Mouse (Mus musculus) G1E (cell line): ENCODE measurements around the gene Hist1h4b. TPM values are rescaled to one million over a fixed set of nuclear protein-coding genes. Genes with fewer than 3 reads are reported as not detected.

Experiments used
- ATAC-seq: 2 replicates; pipeline ENCODE4 v1.8.0; 2016; ENCODE audit warnings: mild to moderate bottlenecking; ENCODE audit not compliant: insufficient number of reproducible peaks, poor library complexity, low FRiP score, severe bottlenecking; ENCODE audit errors: extremely low read depth
- DNase-seq: peaks from one replicate; pipeline ENCODE4 v3.0.0; 2012; ENCODE audit warnings: low spot score
- H3K27me3 ChIP-seq: 2 replicates; pipeline ENCODE4 v1.6.1; 2012; ENCODE audit warnings: mild to moderate bottlenecking, low read length, inconsistent platforms; ENCODE audit not compliant: insufficient read depth
- H3K36me3 ChIP-seq: replicated peaks from 2 replicates; pipeline ENCODE3; 2012; ENCODE audit warnings: mild to moderate bottlenecking, inconsistent platforms
- H3K4me1 ChIP-seq: 2 replicates; pipeline ENCODE4 v1.6.1; 2012; ENCODE audit warnings: low read depth, low read length, inconsistent platforms, mixed read lengths; ENCODE audit not compliant: insufficient read depth
- H3K4me3 ChIP-seq: 2 replicates; pipeline ENCODE4 v1.5.1; 2012; ENCODE audit warnings: low read depth, mild to moderate bottlenecking, inconsistent platforms, low read length, moderate library complexity, mixed read lengths
- H3K9me3 ChIP-seq: replicated peaks from 2 replicates; pipeline ENCODE4 v1.6.1; 2012; ENCODE audit warnings: inconsistent platforms
- CTCF ChIP-seq: IDR thresholded peaks from 2 replicates; pipeline ENCODE4 v1.5.1; 2012; ENCODE audit warnings: low read depth, low read length, inconsistent platforms, mixed read lengths
- GATA1 ChIP-seq: IDR thresholded peaks from 2 replicates; pipeline ENCODE4 v1.6.1; 2012; ENCODE audit warnings: borderline replicate concordance, low read length, inconsistent platforms, mixed read lengths
- GATA2 ChIP-seq: IDR thresholded peaks from 2 replicates; pipeline ENCODE4 v1.6.1; 2012; ENCODE audit warnings: low read depth, low read length, inconsistent platforms, borderline replicate concordance
- POLR2AphosphoS5 ChIP-seq: IDR thresholded peaks from 2 replicates; pipeline ENCODE4 v1.6.1; 2012; ENCODE audit warnings: low read depth, low read length, inconsistent platforms; ENCODE audit not compliant: insufficient replicate concordance
- TAL1 ChIP-seq: conservative IDR thresholded peaks from 2 replicates; pipeline ENCODE4 v1.6.1; 2012; ENCODE audit warnings: low read depth, low read length, inconsistent platforms, mixed read lengths
- polyA plus RNA-seq: library from polyadenylated mRNA; stranded (reverse); fragments of >175 nt; gene quantifications from 2 replicates; pipeline ENCODE4 v1.2.3, GENCODE M21; 2012
- total RNA-seq, 2 experiments: library from RNA; stranded (forward) in 1 of 2; stranded (reverse) in 1 of 2; fragments of 200-1000 nt in 1 of 2; fragments of >200 nt in 1 of 2; fragmentation: Nextera tagmentation in 1 of 2; gene quantifications; 2 replicates each; pipeline ENCODE4 v1.2.3; 2014 to 2017

The Hist1h4b gene
- total and polyA plus RNA-seq, 3 experiments = 6.6 to 2,848 (median 301) TPM

- no peaks in the 10 kb centered on the region for H3K9me3 ChIP-seq
- H3K27me3 ChIP-seq = peaks cover 4% of the 10 kb centered on the region; the same call in 1 of the 2 replicates
- DNase-seq (no peak), ATAC-seq (no peak)
- H3K4me3 ChIP-seq = no peak overlapping the region
- no peaks in the 10 kb centered on the region for H3K36me3 ChIP-seq
- H3K4me1 ChIP-seq = peaks cover 6% of the 10 kb centered on the region
- no peak for TF ChIP-seq GATA1
- no peak for TF ChIP-seq CTCF
Observed at GRCm38 (mm10) chr13:23779025-23779424, 22.2 kb downstream of the Hist1h4b start.

GRCm38 (mm10) chr13:23792520-23792919, 35.7 kb downstream of the Hist1h4b start:
- ATAC-seq (no peak), DNase-seq (no peak)
- no peaks in the 10 kb centered on the region for H3K4me1 ChIP-seq
- no peaks in the 10 kb centered on the region for H3K36me3 ChIP-seq
- no peak for TF ChIP-seq TAL1
- no peak for TF ChIP-seq POLR2AphosphoS5
- TF ChIP-seq CTCF = peak; percentile 50
- no peak overlapping the region for H3K4me3 ChIP-seq
- H3K27me3 ChIP-seq = peaks cover 9% of the 10 kb centered on the region; the same call in 1 of the 2 replicates
- no peaks in the 10 kb centered on the region for H3K9me3 ChIP-seq

GRCm38 (mm10) chr13:23799405-23799804, 42.6 kb downstream of the Hist1h4b start:
- TF ChIP-seq POLR2AphosphoS5 (no peak), GATA1 (no peak), TAL1 (no peak), GATA2 (no peak), CTCF (no peak)
- no peak for ATAC-seq

GRCm38 (mm10) chr13:23804532-23804931, 47.7 kb downstream of the Hist1h4b start:
- DNase-seq (no peak), ATAC-seq (no peak)
- TF ChIP-seq GATA2 (no peak), POLR2AphosphoS5 (no peak), TAL1 (no peak), CTCF (no peak), GATA1 (no peak)
- no peaks in the 10 kb centered on the region for H3K9me3 ChIP-seq
- no peaks in the 10 kb centered on the region for H3K36me3 ChIP-seq
- H3K27me3 ChIP-seq = peaks cover 11% of the 10 kb centered on the region
- no peak overlapping the region for H3K4me3 ChIP-seq
- H3K4me1 ChIP-seq = no peaks in the 10 kb centered on the region

More at GRCm38 (mm10) chr13:23799405-23799804, 42.6 kb downstream of the Hist1h4b start:
- Histone ChIP-seq H3K4me1 (no peaks in the 10 kb centered on the region), H3K27me3 (peaks cover 3% of the 10 kb centered on the region; the same call in 1 of the 2 replicates), H3K9me3 (no peaks in the 10 kb centered on the region), H3K36me3 (no peaks in the 10 kb centered on the region), H3K4me3 (no peak overlapping the region)
- no peak for DNase-seq

GRCm38 (mm10) chr13:23806422-23807052, 49.7 kb downstream of the Hist1h4b start, which contains the start of gene Slc17a2:
Slc17a2 (plus strand) TSS chr13:23806993.
- DNase-seq (no peak), ATAC-seq (no peak)
- H3K4me1 ChIP-seq = no peaks in the 10 kb centered on the region
- no peaks in the 10 kb centered on the region for H3K36me3 ChIP-seq
- H3K27me3 ChIP-seq = peaks cover 11% of the 10 kb centered on the region
- H3K4me3 ChIP-seq = no peak within 1 kb of the TSS
- TF ChIP-seq CTCF = no peak
- no peak for TF ChIP-seq GATA2
- no peak for TF ChIP-seq GATA1
- TF ChIP-seq TAL1 = no peak
- TF ChIP-seq POLR2AphosphoS5 = no peak
- no peaks in the 10 kb centered on the region for H3K9me3 ChIP-seq

Other genes starting within 250 kb of the Hist1h4b start
Only the 20 nearest of the 37 such genes appear.
- 27.7 and 30.2 TPM in 2 replicates for gene Hist1h2be, start 135.9 kb upstream of the Hist1h4b start, total RNA-seq (2014; fragmentation: Nextera tagmentation)
- 110 and 153 TPM in 2 replicates for gene Hist1h2be, start 135.9 kb upstream of the Hist1h4b start, total RNA-seq (2017)
- gene Hist1h2be, start 135.9 kb upstream of the Hist1h4b start, polyA plus RNA-seq = 0.56 and 3.5 TPM in 2 replicates
- gene Hist1h1e, start 134.5 kb upstream of the Hist1h4b start, total RNA-seq (2014; fragmentation: Nextera tagmentation) = 1,109 and 1,273 TPM in 2 replicates
- 215 and 254 TPM in 2 replicates for gene Hist1h1e, start 134.5 kb upstream of the Hist1h4b start, total RNA-seq (2017)
- 4.0 and 18.2 TPM in 2 replicates for gene Hist1h1e, start 134.5 kb upstream of the Hist1h4b start, polyA plus RNA-seq
- gene Hist1h2ac, start 73.1 kb upstream of the Hist1h4b start, total RNA-seq (2014; fragmentation: Nextera tagmentation) = 5.1 and 6.4 TPM in 2 replicates
- 54.4 and 93.5 TPM in 2 replicates for gene Hist1h2ac, start 73.1 kb upstream of the Hist1h4b start, total RNA-seq (2017)
- gene Hist1h2ac, start 73.1 kb upstream of the Hist1h4b start, polyA plus RNA-seq = 1.1 and 3.8 TPM in 2 replicates
- gene Hist1h2bc, start 72.8 kb upstream of the Hist1h4b start, total RNA-seq (2014; fragmentation: Nextera tagmentation) = 62.5 and 102 TPM in 2 replicates
- gene Hist1h2bc, start 72.8 kb upstream of the Hist1h4b start, total RNA-seq (2017) = 387 and 479 TPM in 2 replicates
- gene Hist1h2bc, start 72.8 kb upstream of the Hist1h4b start, polyA plus RNA-seq = 8.5 and 11.3 TPM in 2 replicates
- gene Hist1h1t, start 61.2 kb upstream of the Hist1h4b start, total RNA-seq (2014; fragmentation: Nextera tagmentation) = not detected in 2 replicates
- 0.16 and 0.29 TPM in 2 replicates for gene Hist1h1t, start 61.2 kb upstream of the Hist1h4b start, total RNA-seq (2017)
- gene Hist1h1t, start 61.2 kb upstream of the Hist1h4b start, polyA plus RNA-seq = not detected in 2 replicates
- 89.9 and 123 TPM in 2 replicates for gene Hist1h4c, start 58.6 kb upstream of the Hist1h4b start, total RNA-seq (2014; fragmentation: Nextera tagmentation)
- 238 and 240 TPM in 2 replicates for gene Hist1h4c, start 58.6 kb upstream of the Hist1h4b start, total RNA-seq (2017)
- gene Hist1h4c, start 58.6 kb upstream of the Hist1h4b start, polyA plus RNA-seq = 2.2 and 9.8 TPM in 2 replicates
- gene Hfe, start 46.2 kb upstream of the Hist1h4b start, total RNA-seq (2014; fragmentation: Nextera tagmentation) = not detected in 2 replicates
- gene Hfe, start 46.2 kb upstream of the Hist1h4b start, total RNA-seq (2017) = 0.16 TPM in 1 of 2 replicates, not detected in the other
- not detected in 2 replicates for gene Hfe, start 46.2 kb upstream of the Hist1h4b start, polyA plus RNA-seq
- 471 and 514 TPM in 2 replicates for gene Hist1h1c, start 18.2 kb upstream of the Hist1h4b start, total RNA-seq (2014; fragmentation: Nextera tagmentation)
- 589 and 623 TPM in 2 replicates for gene Hist1h1c, start 18.2 kb upstream of the Hist1h4b start, total RNA-seq (2017)
- gene Hist1h1c, start 18.2 kb upstream of the Hist1h4b start, polyA plus RNA-seq = 10.5 and 25.6 TPM in 2 replicates
- gene Hist1h3c, start 11.4 kb upstream of the Hist1h4b start, total RNA-seq (2014; fragmentation: Nextera tagmentation) = 759 and 936 TPM in 2 replicates
- gene Hist1h3c, start 11.4 kb upstream of the Hist1h4b start, total RNA-seq (2017) = 437 and 629 TPM in 2 replicates
- 8.6 and 19.8 TPM in 2 replicates for gene Hist1h3c, start 11.4 kb upstream of the Hist1h4b start, polyA plus RNA-seq
- 444 and 466 TPM in 2 replicates for gene Hist1h2bb, start 10.3 kb upstream of the Hist1h4b start, total RNA-seq (2014; fragmentation: Nextera tagmentation)
- 1,704 and 1,978 TPM in 2 replicates for gene Hist1h2bb, start 10.3 kb upstream of the Hist1h4b start, total RNA-seq (2017)
- 4.3 and 32.5 TPM in 2 replicates for gene Hist1h2bb, start 10.3 kb upstream of the Hist1h4b start, polyA plus RNA-seq
- 535 and 541 TPM in 2 replicates for gene Hist1h2ab, start 5.9 kb upstream of the Hist1h4b start, total RNA-seq (2014; fragmentation: Nextera tagmentation)
- gene Hist1h2ab, start 5.9 kb upstream of the Hist1h4b start, total RNA-seq (2017) = 1,062 and 1,423 TPM in 2 replicates
- gene Hist1h2ab, start 5.9 kb upstream of the Hist1h4b start, polyA plus RNA-seq = 24.2 and 62.4 TPM in 2 replicates
- 745 and 817 TPM in 2 replicates for gene Hist1h3b, start 4.7 kb upstream of the Hist1h4b start, total RNA-seq (2014; fragmentation: Nextera tagmentation)
- 955 and 1,281 TPM in 2 replicates for gene Hist1h3b, start 4.7 kb upstream of the Hist1h4b start, total RNA-seq (2017)
- gene Hist1h3b, start 4.7 kb upstream of the Hist1h4b start, polyA plus RNA-seq = 5.7 and 22.8 TPM in 2 replicates
- gene Hist1h4a, start 4.2 kb downstream of the Hist1h4b start, total RNA-seq (2014; fragmentation: Nextera tagmentation) = 408 and 465 TPM in 2 replicates
- 867 and 973 TPM in 2 replicates for gene Hist1h4a, start 4.2 kb downstream of the Hist1h4b start, total RNA-seq (2017)
- 12.0 and 53.5 TPM in 2 replicates for gene Hist1h4a, start 4.2 kb downstream of the Hist1h4b start, polyA plus RNA-seq
- gene Hist1h3a, start 5.4 kb downstream of the Hist1h4b start, total RNA-seq (2014; fragmentation: Nextera tagmentation) = 261 and 263 TPM in 2 replicates
- gene Hist1h3a, start 5.4 kb downstream of the Hist1h4b start, total RNA-seq (2017) = 139 and 203 TPM in 2 replicates
- gene Hist1h3a, start 5.4 kb downstream of the Hist1h4b start, polyA plus RNA-seq = 5.3 and 8.2 TPM in 2 replicates
- gene Hist1h1a, start 6.7 kb downstream of the Hist1h4b start, total RNA-seq (2014; fragmentation: Nextera tagmentation) = 351 and 375 TPM in 2 replicates
- 1,895 and 1,917 TPM in 2 replicates for gene Hist1h1a, start 6.7 kb downstream of the Hist1h4b start, total RNA-seq (2017)
- 0.90 and 1.9 TPM in 2 replicates for gene Hist1h1a, start 6.7 kb downstream of the Hist1h4b start, polyA plus RNA-seq
- gene Trim38, start 12.9 kb downstream of the Hist1h4b start, total RNA-seq (2014; fragmentation: Nextera tagmentation) = not detected in 2 replicates
- gene Trim38, start 12.9 kb downstream of the Hist1h4b start, total RNA-seq (2017) = 0.27 TPM in 1 of 2 replicates, not detected in the other
- not detected in 2 replicates for gene Trim38, start 12.9 kb downstream of the Hist1h4b start, polyA plus RNA-seq
- gene Slc17a2, start 50.0 kb downstream of the Hist1h4b start, total RNA-seq (2014; fragmentation: Nextera tagmentation) = not detected in 2 replicates
- 0.06 and 0.11 TPM in 2 replicates for gene Slc17a2, start 50.0 kb downstream of the Hist1h4b start, total RNA-seq (2017)
- not detected in 2 replicates for gene Slc17a2, start 50.0 kb downstream of the Hist1h4b start, polyA plus RNA-seq
- not detected in 2 replicates for gene Slc17a3, start 82.4 kb downstream of the Hist1h4b start, total RNA-seq (2014; fragmentation: Nextera tagmentation)
- 0.06 and 0.22 TPM in 2 replicates for gene Slc17a3, start 82.4 kb downstream of the Hist1h4b start, total RNA-seq (2017)
- gene Slc17a3, start 82.4 kb downstream of the Hist1h4b start, polyA plus RNA-seq = not detected in 2 replicates
- gene Slc17a1, start 110.7 kb downstream of the Hist1h4b start, total RNA-seq (2014; fragmentation: Nextera tagmentation) = not detected in 2 replicates
- gene Slc17a1, start 110.7 kb downstream of the Hist1h4b start, total RNA-seq (2017) = 0.82 and 1.1 TPM in 2 replicates
- not detected in 2 replicates for gene Slc17a1, start 110.7 kb downstream of the Hist1h4b start, polyA plus RNA-seq
- not detected in 2 replicates for gene Slc17a4, start 158.0 kb downstream of the Hist1h4b start, total RNA-seq (2014; fragmentation: Nextera tagmentation)
- 0.17 and 0.27 TPM in 2 replicates for gene Slc17a4, start 158.0 kb downstream of the Hist1h4b start, total RNA-seq (2017)
- gene Slc17a4, start 158.0 kb downstream of the Hist1h4b start, polyA plus RNA-seq = not detected in 2 replicates